ENCODE assay signal across 11 mouse cellular contexts in the genomic region with DNA sequence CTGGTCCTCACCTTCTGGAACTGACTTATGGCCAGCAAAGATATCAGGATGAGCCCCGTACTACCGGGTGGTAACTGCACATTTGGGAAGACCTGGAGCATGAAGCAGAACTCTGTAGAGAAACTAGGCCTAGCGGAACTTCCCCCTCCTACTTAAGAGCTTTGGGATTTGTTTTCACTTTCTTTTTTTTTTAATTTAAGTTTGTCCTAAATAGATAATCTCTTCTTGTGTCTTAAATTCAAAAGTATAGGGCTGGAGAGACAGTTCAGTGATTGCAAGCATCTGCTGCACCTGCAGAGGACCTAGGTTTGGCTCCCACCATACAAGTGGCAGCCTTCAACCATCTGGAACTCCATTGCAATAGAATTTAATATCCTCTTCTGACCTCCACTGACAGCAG. TPM values are rescaled to one million over a fixed set of nuclear protein-coding genes. Genes with fewer than 3 reads are reported as not detected.
A peak's percentile ranks its signal among the peaks of the same experiment; 100 is the strongest.
DNase-seq lines count a peak whose midpoint lies in the region; ATAC-seq lines count a peak whose summit lies in the region.
"Had no signal": no experiment of that assay in that cellular context is flagged by ENCODE, and none has a peak within 500 bp of the region (broad histone marks: within the 10 kb centered on the region; RNA-seq: fewer than 3 reads in every experiment).

TSS of gene Mecom (minus strand) at position 101 of the 400 bp plus-strand sequence.

- H3K4me3 ChIP-seq in hindbrain, embryonic 10.5 days, result no peak within 1 kb of the TSS
- H3K4me3 ChIP-seq in hindbrain, embryonic 16.5 days (ENCODE audit: low read length), result no peak within 1 kb of the TSS
- H3K4me3 ChIP-seq in brown adipose tissue, adult 24 weeks (ENCODE audit: insufficient read depth, low read depth, low read length), result peak within 1 kb of the TSS; percentile 57
- H3K4me3 ChIP-seq in heart, embryonic 10.5 days, result peak within 1 kb of the TSS; percentile 38; the same call in 1 of the 2 replicates
- no peak within 1 kb of the TSS for H3K4me3 ChIP-seq in intestine, embryonic 15.5 days (replicated peaks)
- H3K4me3 ChIP-seq: erythroblast, embryonic 14.5 days had no signal

- no peaks in the 10 kb centered on the region for H3K36me3 ChIP-seq in hindbrain, embryonic 10.5 days
- H3K36me3 ChIP-seq in hindbrain, embryonic 16.5 days (ENCODE audit: control insufficient read depth, insufficient read depth, low read length), result no peaks in the 10 kb centered on the region
- no peaks in the 10 kb centered on the region for H3K36me3 ChIP-seq in heart, embryonic 10.5 days
- no peaks in the 10 kb centered on the region for H3K36me3 ChIP-seq in intestine, embryonic 15.5 days

- no peaks in the 10 kb centered on the region for H3K9me3 ChIP-seq in hindbrain, embryonic 10.5 days
- no peaks in the 10 kb centered on the region for H3K9me3 ChIP-seq in hindbrain, embryonic 16.5 days (ENCODE audit: control insufficient read depth, low read length)
- H3K9me3 ChIP-seq in heart, embryonic 10.5 days, result no peaks in the 10 kb centered on the region
- H3K9me3 ChIP-seq in intestine, embryonic 15.5 days, result no peaks in the 10 kb centered on the region

- peaks cover 10% of the 10 kb centered on the region; the same call in 1 of the 2 replicates for H3K4me1 ChIP-seq in hindbrain, embryonic 10.5 days (replicated peaks)
- H3K4me1 ChIP-seq in hindbrain, embryonic 16.5 days (ENCODE audit: control insufficient read depth, insufficient read depth, low read depth, low read length), result peaks cover 2% of the 10 kb centered on the region; the same call in 1 of the 2 replicates
- peaks cover 8% of the 10 kb centered on the region; the same call in 1 of the 2 replicates for H3K4me1 ChIP-seq in brown adipose tissue, adult 24 weeks (ENCODE audit: control insufficient read depth, insufficient read depth, insufficient read length, low read length)
- H3K4me1 ChIP-seq in heart, embryonic 10.5 days, result peaks cover 19% of the 10 kb centered on the region
- 0 out of 2 replicates have a peak, but pooled peaks cover 3% of the 10 kb centered on the region for H3K4me1 ChIP-seq in intestine, embryonic 15.5 days (replicated peaks)

- no peak within 1 kb of the TSS for H3K27ac ChIP-seq in hindbrain, embryonic 10.5 days
- H3K27ac ChIP-seq in hindbrain, embryonic 16.5 days (ENCODE audit: low read depth, low read length), result no peak within 1 kb of the TSS
- peak within 1 kb of the TSS; percentile 96 for H3K27ac ChIP-seq in brown adipose tissue, adult 24 weeks (replicated peaks; ENCODE audit: low read depth, low read length)
- H3K27ac ChIP-seq in heart, embryonic 10.5 days, result no peak within 1 kb of the TSS; the same call in 1 of the 2 replicates
- H3K27ac ChIP-seq in intestine, embryonic 15.5 days, result no peak within 1 kb of the TSS

- no peak within 1 kb of the TSS for H3K9ac ChIP-seq in hindbrain, embryonic 16.5 days (ENCODE audit: low read depth, low read length)
- no peak within 1 kb of the TSS for H3K9ac ChIP-seq in intestine, embryonic 15.5 days

- no peak for ATAC-seq in hindbrain, embryonic 16.5 days
- no peak for ATAC-seq in intestine, embryonic 15.5 days

- H3K27me3 ChIP-seq in hindbrain, embryonic 10.5 days (ENCODE audit: insufficient read depth, poor library complexity, severe bottlenecking), result no peaks in the 10 kb centered on the region
- no peaks in the 10 kb centered on the region for H3K27me3 ChIP-seq in hindbrain, embryonic 16.5 days (replicated peaks; ENCODE audit: control insufficient read depth, insufficient read depth, low read length)
- H3K27me3 ChIP-seq in heart, embryonic 10.5 days (ENCODE audit: insufficient read depth, poor library complexity, severe bottlenecking), result no peaks in the 10 kb centered on the region
- no peaks in the 10 kb centered on the region for H3K27me3 ChIP-seq in intestine, embryonic 15.5 days (replicated peaks)

- H3K4me2 ChIP-seq in hindbrain, embryonic 16.5 days (ENCODE audit: low read length), result no peak within 1 kb of the TSS
- H3K4me2 ChIP-seq in intestine, embryonic 15.5 days (replicated peaks), result 0 out of 2 replicates have a peak within 1 kb of the TSS, but pooled peaks have one; percentile 9

- DNase-seq in hindbrain, embryonic 10.5 days (ENCODE audit: low spot score), result no peak
- DNase-seq in heart, embryonic 10.5 days (ENCODE audit: low spot score), result no peak
- no peak for DNase-seq in cerebellum, adult 9-10 months
- no peak for DNase-seq in right cerebral cortex, adult 18-20 months
- DNase-seq in cerebellum, postnatal 36 days, result no peak
- DNase-seq: kidney, postnatal 10 days; right cerebral cortex, postnatal 25 days had no signal

- 95% methylated on average over 3 of the region's 3 CpGs for WGBS in hindbrain, embryonic 10.5 days
- WGBS in hindbrain, embryonic 16.5 days, result 89% methylated on average over 3 of the region's 3 CpGs
- 82% methylated on average over 3 of the region's 3 CpGs for WGBS in heart, embryonic 10.5 days
- WGBS in intestine, embryonic 15.5 days, result 91% methylated on average over 3 of the region's 3 CpGs

RNA-seq across cellular contexts. Expression of gene Mecom, which starts in this region (rescaled TPM):
- polyA plus RNA-seq in hindbrain, embryonic 10.5 days (2016; fragmentation: Nextera tagmentation; extraction: Ambion mirVana), result 25.8 and 26.7 TPM in 2 replicates
- polyA plus RNA-seq in hindbrain, embryonic 16.5 days (2015; fragmentation: Nextera tagmentation; extraction: Ambion mirVana), result 7.0 and 7.9 TPM in 2 replicates
- 6.1 and 9.2 TPM in 2 replicates for polyA plus RNA-seq in brown adipose tissue, adult 24 weeks (2012; ENCODE audit: insufficient read depth, insufficient read length, missing spikeins)
- polyA plus RNA-seq in heart, embryonic 10.5 days (2016; fragmentation: Nextera tagmentation; extraction: Ambion mirVana), result 28.4 and 40.3 TPM in 2 replicates
- 11.6 and 13.1 TPM in 2 replicates for polyA plus RNA-seq in intestine, embryonic 15.5 days (2015; fragmentation: Nextera tagmentation; extraction: Ambion mirVana)

Comparison
In these comparisons a context has a peak if more than half of its experiments do, and no peak if none do; other contexts are left out.
1. H3K4me3 ChIP-seq: peak in brown adipose tissue, adult 24 weeks (single experiment) and heart, embryonic 10.5 days (single experiment); none in hindbrain, embryonic 10.5 days (single experiment), hindbrain, embryonic 16.5 days (single experiment) and intestine, embryonic 15.5 days (single experiment).